Mouse (Mus musculus) E14TG2a.4 (cell line): ENCODE results near the gene Afmid.

Experiments used
- CTCF ChIP-seq: conservative IDR thresholded peaks from 2 replicates; pipeline ENCODE4 v1.5.1; 2014; ENCODE audit warnings: low read length
- NANOG ChIP-seq: IDR thresholded peaks from 2 replicates; pipeline ENCODE4 v1.6.1; 2014; ENCODE audit warnings: borderline replicate concordance, low read length, mixed read lengths
- POU5F1 ChIP-seq: IDR thresholded peaks from 2 replicates; pipeline ENCODE4 v1.6.1; 2014; ENCODE audit warnings: low read length, borderline replicate concordance

GRCm38 (mm10) chr11:117779434-117780198 lies 46.1 kb upstream of the Afmid start:
- TF ChIP-seq CTCF, result no peak
- TF ChIP-seq NANOG, result no peak
- no peak for TF ChIP-seq POU5F1
